23 mouse cellular contexts compared by ENCODE assay signal in genomic region chr2:18848074-18848629, GRCm38 (mm10).
"Had no signal": no experiment of that assay in that cellular context is flagged by ENCODE, and none has a peak within 500 bp of the region (broad histone marks: within the 10 kb centered on the region; RNA-seq: fewer than 3 reads in every experiment).

No protein-coding gene starts in this region.

- H3K27me3 ChIP-seq: kidney, embryonic 15.5 days; limb, embryonic 12.5 days; limb, embryonic 15.5 days; neural tube, embryonic 13.5 days; stomach, embryonic 15.5 days had no signal

- H3K4me2 ChIP-seq: kidney, embryonic 15.5 days; limb, embryonic 12.5 days; limb, embryonic 15.5 days; liver, embryonic 11.5 days; lung, embryonic 14.5 days; neural tube, embryonic 13.5 days; stomach, embryonic 15.5 days had no signal

- H3K4me3 ChIP-seq: kidney, embryonic 15.5 days; left cerebral cortex, adult 2 months; limb, embryonic 12.5 days; limb, embryonic 15.5 days; myocyte; neural tube, embryonic 13.5 days; stomach, embryonic 15.5 days had no signal

- H3K9ac ChIP-seq: kidney, embryonic 15.5 days; limb, embryonic 12.5 days; limb, embryonic 15.5 days; liver, embryonic 14.5 days; liver, postnatal 0 days; lung, embryonic 14.5 days; neural tube, embryonic 13.5 days; stomach, embryonic 15.5 days had no signal

- H3K4me1 ChIP-seq: kidney, embryonic 15.5 days; limb, embryonic 12.5 days; limb, embryonic 15.5 days; stomach, embryonic 15.5 days had no signal

- DNase-seq: kidney, adult 8-10 months; kidney, postnatal 10 days; kidney, postnatal 36 days; layer of hippocampus, postnatal 36 days; liver, postnatal 0 days; lung, embryonic 14.5 days; retina, postnatal 1 day; right cerebral cortex, postnatal 25 days; spleen, adult 18-20 months; thymus, adult 18-20 months; thymus, postnatal 36 days had no signal

- H3K9me3 ChIP-seq: kidney, embryonic 15.5 days; limb, embryonic 12.5 days; limb, embryonic 15.5 days; neural tube, embryonic 13.5 days; stomach, embryonic 15.5 days had no signal

- H3K27ac ChIP-seq: kidney, embryonic 15.5 days; left cerebral cortex, adult 2 months; limb, embryonic 12.5 days; limb, embryonic 15.5 days; liver, embryonic 14.5 days; macrophage; neural tube, embryonic 13.5 days; stomach, embryonic 15.5 days had no signal

- ATAC-seq: liver, postnatal 0 days; lung, postnatal 0 days; midbrain, embryonic 16.5 days had no signal
